Mouse (Mus musculus) heart, embryonic 14.5 days (tissue): Measurements from ENCODE around the gene Abca7. TPM values are rescaled to one million over a fixed set of nuclear protein-coding genes. Genes with fewer than 3 reads are reported as not detected.

ENCODE experiments used
- ATAC-seq: fragments of 200-750 bp; cut with Nextera tagmentation; 2 replicates; pipeline ENCODE4 v1.8.0; 2017; ENCODE audit warnings: low read depth, moderate TSS enrichment; ENCODE audit not compliant: insufficient number of reproducible peaks, insufficient read depth, low FRiP score
- H3K27ac ChIP-seq, 2 experiments: fragments of 200-500 bp in 1 of 2; fragments of 300-500 bp in 1 of 2; sonication (generic) in 1 of 2; replicated peaks in 1 of 2; 2 replicates each; pipeline ENCODE4 v1.5.1; 2012 to 2014; ENCODE audit warnings: low read depth in 2 of 2, low read length in 2 of 2, control low read depth in 1 of 2, mild to moderate bottlenecking in 1 of 2, mixed read lengths in 1 of 2; ENCODE audit not compliant: control insufficient read depth in 1 of 2, insufficient read depth in 1 of 2
- H3K27me3 ChIP-seq: fragments of 300-500 bp; sonication (generic); 2 replicates; pipeline ENCODE4 v1.6.1; 2014; ENCODE audit warnings: mild to moderate bottlenecking, low read length, control low read depth; ENCODE audit not compliant: control insufficient read depth, insufficient read depth
- H3K36me3 ChIP-seq: fragments of 300-500 bp; sonication (generic); 2 replicates; pipeline ENCODE4 v1.6.1; 2014; ENCODE audit warnings: mild to moderate bottlenecking, control low read depth, low read length, mixed read lengths; ENCODE audit not compliant: control insufficient read depth, insufficient read depth
- H3K4me1 ChIP-seq, 2 experiments: fragments of 200-500 bp in 1 of 2; fragments of 300-500 bp in 1 of 2; sonication (generic) in 1 of 2; 2 replicates each; pipeline ENCODE4 v1.6.1; 2012 to 2014; ENCODE audit warnings: low read length in 2 of 2, control low read depth in 1 of 2, mixed read lengths in 1 of 2; ENCODE audit not compliant: control insufficient read depth in 2 of 2, insufficient read depth in 2 of 2
- H3K4me2 ChIP-seq: fragments of 300-500 bp; sonication (generic); 2 replicates; pipeline ENCODE4 v1.6.1; 2014; ENCODE audit warnings: mild to moderate bottlenecking, low read length
- H3K4me3 ChIP-seq, 2 experiments: fragments of 200-500 bp in 1 of 2; fragments of 300-500 bp in 1 of 2; sonication (generic) in 1 of 2; 2 replicates each; pipeline ENCODE4 v1.5.1; 2012 to 2014; ENCODE audit warnings: low read length in 2 of 2, mild to moderate bottlenecking in 2 of 2, control low read depth in 1 of 2, low read depth in 1 of 2, moderate library complexity in 1 of 2; ENCODE audit not compliant: control insufficient read depth in 1 of 2, insufficient read depth in 1 of 2
- H3K9ac ChIP-seq: fragments of 300-500 bp; sonication (generic); 2 replicates; pipeline ENCODE4 v1.6.1; 2014; ENCODE audit warnings: mild to moderate bottlenecking, low read length
- H3K9me3 ChIP-seq: fragments of 300-500 bp; sonication (generic); 2 replicates; pipeline ENCODE4 v1.6.1; 2016; ENCODE audit warnings: low read length, control low read depth; ENCODE audit not compliant: control insufficient read depth
- WGBS: fragments of 180-500 bp; shearing (Covaris S2); extraction: QIAGEN DNeasy Blood & Tissue Kit; methylation state at CpG from one replicate; pipeline ENCODE4 v1.1.7; 2014; 5-methylcytosine and 5-hydroxymethylcytosine counted together
- polyA plus RNA-seq: library from polyadenylated mRNA; unstranded; fragments of >200 nt; fragmentation: Nextera tagmentation; extraction: Ambion mirVana; gene quantifications from 2 replicates; pipeline ENCODE4 v1.2.1, GENCODE M21; 2014

The Abca7 gene
- polyA plus RNA-seq, 1 experiment from 2014 or later: 1.7 TPM

GRCm38 (mm10) chr10:80017771-80018170 is 21.5 kb downstream of the Abca7 start:
- Histone ChIP-seq H3K9me3 (no peaks in the 10 kb centered on the region), H3K4me3 (no peak overlapping the region), H3K4me2 (no peak overlapping the region), H3K36me3 (no peaks in the 10 kb centered on the region), H3K9ac (no peak overlapping the region), H3K4me1 (peaks cover 13 to 15% of the 10 kb centered on the region in 2 experiments; a peak in 3 of 4 replicates), H3K27ac (no peak overlapping the region), H3K27me3 (peaks cover 30% of the 10 kb centered on the region)
- WGBS: 83% methylated on average over 14 of the region's 14 CpGs
- ATAC-seq: no peak

DNA sequence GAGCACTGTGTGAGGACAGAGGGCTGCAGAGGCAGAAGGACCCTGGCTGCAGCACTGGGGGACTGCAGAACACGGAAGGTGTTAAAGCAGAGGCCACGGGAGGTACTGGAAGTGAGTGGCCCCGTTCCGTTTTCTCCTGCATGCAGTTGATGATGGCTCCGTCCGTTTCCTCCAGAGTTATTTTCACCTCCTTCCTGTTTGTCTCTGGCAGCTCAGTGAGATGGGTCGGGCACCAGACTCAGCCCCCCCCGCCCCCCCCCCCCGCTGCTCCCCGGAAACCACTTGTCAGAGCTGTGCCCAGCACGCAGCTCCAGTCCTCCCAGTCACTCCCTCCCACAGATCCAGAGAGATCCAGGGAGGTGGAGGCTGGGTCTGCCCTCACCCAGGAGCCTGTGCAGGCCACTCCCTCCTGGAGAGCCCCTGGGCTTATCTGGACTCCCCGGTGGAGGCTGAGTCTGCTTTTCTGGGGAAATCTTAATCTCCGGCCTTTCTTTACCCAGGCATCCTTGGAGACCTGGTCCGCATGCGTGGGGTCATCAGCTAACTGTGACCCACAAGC is 22.5 kb downstream of the Abca7 start:
- Histone ChIP-seq H3K36me3 (no peaks in the 10 kb centered on the region), H3K4me1 (peaks cover 13 to 15% of the 10 kb centered on the region in 2 experiments; a peak in 3 of 4 replicates), H3K9ac (peak overlapping the region; percentile 6), H3K4me3 (peak overlapping the region in 1 of 2 experiments; percentile 18; a peak in 2 of 4 replicates), H3K9me3 (no peaks in the 10 kb centered on the region), H3K4me2 (peak overlapping the region; percentile 56), H3K27ac (peak overlapping the region; percentile 17 to 26), H3K27me3 (peaks cover 20% of the 10 kb centered on the region)
- ATAC-seq: peak; percentile 37; the same call in 1 of the 2 replicates
- WGBS: 3% methylated on average over 15 of the region's 15 CpGs

DNA sequence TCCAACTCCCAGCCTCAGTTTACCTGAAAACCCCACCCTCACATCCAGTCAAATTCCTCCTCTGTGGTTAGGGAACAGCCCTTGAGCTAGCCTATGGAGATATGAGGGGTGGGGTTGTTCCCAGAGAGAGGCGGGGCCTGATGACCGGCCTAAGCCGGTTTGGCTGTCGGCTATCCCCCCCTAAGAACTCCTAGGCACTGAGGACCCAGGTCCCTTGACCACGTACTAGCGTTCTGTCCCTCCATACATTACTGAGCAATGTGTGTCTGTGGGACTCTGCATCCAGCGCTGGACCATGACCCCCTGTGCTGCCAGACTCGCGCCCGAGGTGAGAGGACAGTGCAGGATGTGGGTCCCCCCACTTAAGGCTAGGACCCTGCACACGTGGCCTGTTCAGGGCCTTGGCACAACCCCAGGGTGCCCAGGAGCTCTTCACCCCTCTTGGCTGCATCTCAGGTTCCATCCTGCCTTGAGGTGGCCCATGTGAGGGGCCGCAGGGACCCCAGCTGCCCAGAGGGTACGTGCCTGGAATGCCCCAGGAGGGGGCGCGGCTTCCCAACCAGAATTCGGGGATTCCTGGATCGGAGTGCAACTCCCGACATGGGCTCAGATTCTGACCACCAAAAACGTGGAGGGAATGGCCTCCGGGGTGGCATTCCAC is 23.3 kb downstream of the Abca7 start:
- peak overlapping the region; percentile 6 for H3K9ac ChIP-seq

DNA sequence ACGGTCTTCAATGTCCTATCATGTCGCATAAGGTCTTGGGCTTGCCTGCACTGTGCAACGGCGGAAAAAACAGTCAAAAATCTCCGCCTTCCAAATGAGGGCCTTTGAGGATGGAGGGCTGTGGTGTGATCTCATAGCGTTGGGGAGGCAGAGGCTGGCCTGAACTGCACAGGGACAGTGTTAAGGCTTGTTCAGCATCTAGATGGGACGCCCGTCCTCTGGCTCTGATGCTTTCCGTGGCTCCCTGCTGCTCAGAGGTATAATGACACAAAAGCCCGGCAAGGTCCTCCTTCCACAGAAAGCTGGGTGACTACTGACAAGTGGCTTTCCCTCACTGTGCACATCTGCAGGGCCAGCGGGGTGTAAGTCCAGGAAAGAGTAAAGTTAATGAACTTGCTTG is 23.9 kb downstream of the Abca7 start:
- Histone ChIP-seq H3K27me3 (peaks cover 6% of the 10 kb centered on the region), H3K4me3 (peak overlapping the region in 1 of 2 experiments; percentile 32; a peak in 2 of 4 replicates), H3K27ac (no peak overlapping the region), H3K4me2 (peak overlapping the region; percentile 56), H3K4me1 (peaks cover 13 to 15% of the 10 kb centered on the region in 2 experiments; a peak in 3 of 4 replicates), H3K36me3 (no peaks in the 10 kb centered on the region), H3K9me3 (no peaks in the 10 kb centered on the region), H3K9ac (peak overlapping the region; percentile 6; the same call in 1 of the 2 replicates)
- no peak for ATAC-seq
- WGBS: 34% methylated on average over 11 of the region's 11 CpGs

More for the DNA sequence above, 23.3 kb downstream of the Abca7 start:
- 13% methylated on average over 20 of the region's 20 CpGs for WGBS
- peak; percentile 51 for ATAC-seq
- Histone ChIP-seq H3K27me3 (peaks cover 12% of the 10 kb centered on the region), H3K27ac (peak overlapping the region; percentile 18 to 26; a peak in 2 of 4 replicates), H3K36me3 (no peaks in the 10 kb centered on the region), H3K4me2 (peak overlapping the region; percentile 56), H3K4me1 (peaks cover 13 to 15% of the 10 kb centered on the region in 2 experiments; a peak in 3 of 4 replicates), H3K4me3 (peak overlapping the region in 1 of 2 experiments; percentile 32; a peak in 2 of 4 replicates), H3K9me3 (no peaks in the 10 kb centered on the region)

DNA sequence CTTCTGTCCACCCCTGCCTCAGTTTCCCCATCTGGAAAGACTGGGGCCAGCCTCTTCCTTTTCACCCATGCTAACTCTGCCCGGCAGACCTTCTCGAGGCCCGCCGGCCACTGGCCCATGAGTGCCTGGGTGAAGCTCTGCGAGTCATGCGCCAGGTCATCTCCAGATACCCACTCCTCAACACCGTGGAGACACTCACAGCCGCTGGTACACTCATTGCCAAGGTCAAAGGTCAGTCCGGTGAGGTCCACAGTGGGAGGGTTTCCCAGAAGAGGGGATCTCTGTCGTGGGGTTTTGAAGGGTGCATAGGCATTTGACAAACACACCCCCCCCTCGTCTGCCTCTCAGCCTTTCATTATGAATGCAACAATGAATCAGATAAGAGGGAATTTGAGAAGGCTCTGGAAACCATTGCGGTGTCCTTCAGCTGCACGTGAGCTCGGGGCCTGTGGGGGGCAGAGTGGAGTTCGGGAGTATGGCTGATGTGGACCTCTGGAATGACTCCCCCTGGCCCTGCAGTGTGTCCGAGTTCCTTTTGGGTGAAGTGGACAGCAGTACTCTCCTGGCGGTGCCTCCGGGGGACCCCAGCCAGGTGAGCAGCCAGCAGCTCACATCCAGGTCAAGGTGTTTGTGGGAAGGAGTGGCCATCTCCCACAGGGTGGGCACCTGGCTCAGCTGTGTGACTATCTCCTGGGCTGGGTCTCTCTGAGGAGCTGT is 24.5 kb downstream of the Abca7 start:
- Histone ChIP-seq H3K9ac (no peak overlapping the region), H3K27ac (no peak overlapping the region), H3K4me2 (peak overlapping the region; percentile 56; the same call in 1 of the 2 replicates), H3K9me3 (no peaks in the 10 kb centered on the region), H3K4me1 (peaks cover 13 to 15% of the 10 kb centered on the region in 2 experiments; a peak in 3 of 4 replicates), H3K36me3 (no peaks in the 10 kb centered on the region), H3K4me3 (no peak overlapping the region), H3K27me3 (0 out of 2 replicates have a peak, but pooled peaks cover under 1% of the 10 kb centered on the region)
- no peak for ATAC-seq
- 77% methylated on average over 18 of the region's 18 CpGs for WGBS

DNA sequence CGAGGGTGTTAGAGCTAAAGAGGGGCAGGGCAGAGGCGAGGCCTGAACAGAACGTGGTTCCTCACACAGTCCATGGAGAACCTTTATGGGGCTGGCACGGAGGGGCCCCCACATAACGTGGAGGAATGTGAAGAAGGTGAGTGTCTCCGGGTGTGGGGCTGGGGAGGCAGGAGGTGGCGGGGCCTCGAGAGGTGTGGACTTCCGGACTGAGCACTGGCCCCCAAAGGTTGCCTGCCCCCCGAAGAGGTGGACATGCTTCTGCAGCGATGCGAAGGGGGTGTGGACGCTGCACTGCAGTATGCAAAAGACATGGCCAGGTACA is 25.0 kb downstream of the Abca7 start:
- H3K4me3 ChIP-seq: no peak overlapping the region
- H3K4me1 ChIP-seq: peaks cover 13 to 15% of the 10 kb centered on the region in 2 experiments; a peak in 3 of 4 replicates
- no peak overlapping the region for H3K9ac ChIP-seq
- no peaks in the 10 kb centered on the region for H3K27me3 ChIP-seq
- no peak overlapping the region for H3K4me2 ChIP-seq
- H3K9me3 ChIP-seq: no peaks in the 10 kb centered on the region
- WGBS: 91% methylated on average over 13 of the region's 13 CpGs
- H3K36me3 ChIP-seq: no peaks in the 10 kb centered on the region
- no peak for ATAC-seq
- no peak overlapping the region for H3K27ac ChIP-seq

GRCm38 (mm10) chr10:80022164-80022563 is 25.9 kb downstream of the Abca7 start:
- peaks cover 13 to 15% of the 10 kb centered on the region in 2 experiments; a peak in 3 of 4 replicates for H3K4me1 ChIP-seq
- H3K27me3 ChIP-seq: no peaks in the 10 kb centered on the region

More at GRCm38 (mm10) chr10:80022164-80022563, 25.9 kb downstream of the Abca7 start:
- Histone ChIP-seq H3K36me3 (no peaks in the 10 kb centered on the region; the same call in 1 of the 2 replicates), H3K27ac (no peak overlapping the region), H3K9me3 (no peaks in the 10 kb centered on the region), H3K4me3 (no peak overlapping the region), H3K4me2 (no peak overlapping the region), H3K9ac (no peak overlapping the region)
- WGBS: 85% methylated on average over 12 of the region's 12 CpGs
- no peak for ATAC-seq
